Mouse (Mus musculus): Measurements from ENCODE around the gene Ube2s.
"Not testable (repeated sequence)": the region's sequence is repeated elsewhere in the genome, so short reads cannot be mapped to it uniquely, and the experiment has no call there.

Ube2s gene

DNA sequence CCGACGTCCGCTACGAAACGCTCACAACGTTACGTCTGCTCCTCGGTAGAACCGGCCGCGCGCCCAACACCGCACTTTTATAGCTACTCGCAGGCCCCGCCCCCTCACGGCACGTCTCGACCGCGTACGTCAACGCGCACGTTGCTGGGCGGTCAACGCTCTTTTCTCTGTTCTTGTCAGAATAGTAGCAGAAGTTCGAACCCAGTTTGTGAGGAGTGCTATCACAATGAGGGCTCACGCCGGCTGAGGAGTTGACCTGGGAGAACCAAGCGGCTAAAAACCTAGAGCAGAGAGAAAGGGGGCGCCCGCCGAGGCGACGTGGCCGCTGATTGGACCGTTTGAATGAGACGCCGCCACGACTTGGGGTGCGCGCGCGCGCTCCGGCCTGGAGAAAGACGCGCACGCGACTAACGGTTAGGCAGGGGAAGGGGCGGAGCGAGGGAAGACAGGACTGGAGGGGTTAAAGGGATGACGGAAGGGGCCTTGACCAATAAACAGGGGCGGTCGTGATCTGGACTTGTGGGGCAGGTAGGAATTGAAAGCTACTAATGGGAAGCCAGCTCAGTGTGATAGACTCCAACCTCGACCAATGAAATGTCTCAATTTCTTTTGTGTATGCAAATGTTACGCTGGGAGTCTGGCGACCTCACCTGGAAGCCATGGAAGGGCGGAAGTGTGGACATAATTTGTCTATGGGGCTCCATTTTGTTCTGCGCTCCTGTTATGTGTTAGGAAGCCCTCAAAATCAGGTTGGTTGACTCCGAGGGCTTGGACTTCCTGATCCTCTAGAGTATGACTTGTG lies at the start of gene Ube2s:
Ube2s (minus strand) TSS at position 288 of the 802 bp plus-strand sequence.
- peak; percentile 100 for DNase-seq

DNA sequence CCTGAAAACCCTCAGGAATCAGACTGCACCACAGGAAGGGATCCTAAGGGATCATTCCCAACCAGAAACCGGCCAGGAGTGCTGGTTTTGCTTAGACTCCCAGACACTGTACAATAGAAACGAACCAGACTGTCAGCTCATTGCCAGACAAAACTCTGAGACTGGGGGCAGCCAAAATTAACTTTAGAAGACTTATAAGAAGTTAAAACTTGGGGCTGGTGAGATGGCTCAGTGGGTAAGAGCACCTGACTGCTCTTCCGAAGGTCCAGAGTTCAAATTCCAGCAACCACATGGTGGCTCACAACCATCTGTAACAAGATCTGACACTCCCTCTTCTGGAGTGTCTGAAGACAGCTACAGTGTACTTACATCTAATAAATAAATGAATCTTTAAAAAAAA lies 48.5 kb upstream of the Ube2s start:
- not testable (repeated sequence) for DNase-seq

DNA sequence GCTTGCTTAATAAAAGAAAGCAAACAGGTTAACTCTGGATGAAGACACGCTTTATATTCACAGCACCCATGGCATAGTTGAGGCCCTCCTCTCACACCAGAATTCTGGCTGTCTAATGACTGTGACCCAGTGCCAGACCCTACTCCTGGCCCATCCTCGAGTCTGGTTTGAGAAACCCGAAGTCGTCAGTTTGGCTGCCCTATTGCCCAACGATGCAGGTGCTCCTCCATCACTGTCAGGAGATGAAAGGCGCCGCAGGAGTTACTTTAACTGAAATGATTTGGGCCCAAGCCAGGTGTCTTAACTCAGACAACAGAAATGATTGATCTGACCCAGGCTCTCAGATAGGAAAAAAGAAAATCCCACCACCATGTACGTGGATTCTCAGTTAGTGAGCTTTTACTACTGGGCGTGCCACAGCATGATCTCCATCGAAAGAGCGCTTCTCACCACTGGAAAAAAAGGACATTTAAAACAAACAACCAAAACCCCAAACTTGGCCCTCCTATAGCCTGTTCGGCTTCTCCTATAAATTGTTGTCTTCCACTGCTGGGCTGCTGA lies 47.1 kb upstream of the Ube2s start:
- DNase-seq, result no peak

DNA sequence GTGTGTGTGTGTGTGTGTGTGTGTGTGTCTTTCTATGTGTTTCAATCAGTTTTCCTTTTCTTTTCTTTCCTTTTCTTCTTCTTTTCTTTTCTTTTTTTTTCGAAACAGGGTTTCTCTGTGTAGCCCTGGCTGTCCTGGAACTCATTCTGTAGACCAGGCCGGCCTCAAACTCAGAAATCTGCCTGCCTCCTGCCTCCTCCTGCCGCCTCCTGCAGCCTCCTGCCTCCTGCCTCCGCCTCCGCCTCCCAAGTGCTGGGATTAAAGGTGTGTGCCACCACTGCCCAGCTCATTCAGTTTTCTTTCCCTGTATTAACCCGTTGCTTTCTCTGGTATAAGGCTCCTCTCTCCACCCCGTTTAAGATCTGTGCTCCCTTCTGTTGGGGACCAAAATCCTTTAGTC lies 44.9 kb upstream of the Ube2s start:
- DNase-seq, result peak; percentile 61

DNA sequence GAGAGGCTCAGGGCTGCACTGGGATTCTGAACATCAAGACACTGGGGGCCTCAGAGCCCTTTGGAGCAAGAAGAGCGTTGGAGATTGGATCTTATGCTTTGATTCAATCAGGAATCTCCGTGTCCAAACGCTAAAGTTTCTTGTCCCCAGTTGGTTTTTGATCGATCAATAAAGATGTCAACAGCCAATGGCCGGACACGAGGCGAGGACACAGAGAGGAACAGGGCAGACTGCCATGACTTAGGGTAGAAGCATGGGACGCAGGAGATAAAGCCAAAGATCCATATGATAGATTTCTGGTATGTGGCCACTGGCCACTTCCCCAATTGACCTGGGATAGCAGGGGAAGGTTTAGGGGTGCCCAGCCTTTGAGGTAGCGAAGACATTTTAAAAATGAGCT lies 44.1 kb upstream of the Ube2s start:
- no peak for DNase-seq

DNA sequence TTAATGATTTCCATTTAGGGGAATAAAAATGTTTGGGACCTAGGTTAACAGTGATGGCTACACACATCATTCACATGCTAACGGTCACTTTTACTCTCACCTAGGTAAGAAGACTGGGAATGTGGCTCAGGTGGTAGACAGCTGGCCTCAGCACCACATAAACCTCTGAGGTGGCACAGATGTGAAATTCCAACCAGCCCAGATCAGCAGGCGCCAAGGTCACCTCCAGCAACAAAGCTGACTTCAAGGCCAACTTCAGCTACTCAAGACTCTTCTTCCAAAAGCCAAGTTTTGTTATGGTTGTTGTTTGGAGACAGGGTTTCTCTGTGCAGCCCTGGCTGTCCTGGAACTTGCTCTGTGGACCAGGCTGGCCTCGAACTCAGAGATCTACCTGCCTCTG lies 41.2 kb upstream of the Ube2s start:
- no peak for DNase-seq

DNA sequence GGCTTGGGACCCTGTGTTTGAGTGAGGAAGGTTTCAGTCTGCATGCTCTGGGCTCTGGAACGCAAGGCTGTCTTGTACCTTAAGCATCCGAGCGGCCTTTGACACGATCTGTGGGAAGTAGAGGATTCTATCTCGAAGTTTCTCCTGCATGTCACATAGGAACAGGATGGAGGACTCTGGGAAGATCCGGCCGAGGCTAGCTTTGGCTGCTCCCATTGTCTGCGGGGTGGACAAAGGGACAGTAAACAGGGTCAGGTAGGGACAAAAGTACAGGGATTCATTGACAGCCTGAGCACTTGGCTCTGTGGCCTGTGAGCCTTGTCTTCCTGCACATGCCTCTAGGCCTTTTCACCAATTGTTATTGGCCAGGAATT lies 38.9 kb upstream of the Ube2s start:
- DNase-seq, result no peak

DNA sequence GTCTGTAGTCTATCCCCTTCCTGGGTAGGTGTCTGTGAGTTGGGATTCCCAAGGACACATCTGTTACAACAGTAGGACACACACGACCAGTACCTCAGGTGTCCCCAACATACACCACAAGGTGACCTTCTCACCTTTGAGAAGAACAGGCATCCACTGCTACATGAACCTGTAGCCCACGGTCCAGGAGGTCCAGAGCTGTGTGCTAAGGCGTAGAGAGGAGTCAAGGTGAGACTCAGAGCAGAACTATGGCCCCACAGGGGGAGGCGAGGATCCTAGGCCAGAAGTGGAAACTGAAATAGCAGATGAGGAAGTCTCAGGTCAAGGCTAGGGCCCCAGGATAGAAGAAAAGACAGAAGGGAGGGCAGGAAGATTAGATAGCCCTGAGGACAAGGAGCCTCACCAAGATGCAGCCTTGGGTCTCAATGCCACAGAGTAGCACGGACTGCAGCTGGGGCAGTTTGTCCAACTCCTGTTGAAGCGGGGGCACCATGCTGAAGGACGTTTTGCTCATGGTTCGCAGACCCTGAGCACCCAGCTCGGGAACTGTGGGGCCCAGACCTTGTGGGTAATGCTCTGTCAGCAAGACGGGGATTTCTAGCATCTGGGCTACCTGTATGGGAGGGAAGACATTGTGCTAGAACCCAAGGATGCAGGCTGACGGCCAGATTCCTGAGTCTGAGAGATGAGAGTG lies 38.4 kb upstream of the Ube2s start:
- no peak for DNase-seq

DNA sequence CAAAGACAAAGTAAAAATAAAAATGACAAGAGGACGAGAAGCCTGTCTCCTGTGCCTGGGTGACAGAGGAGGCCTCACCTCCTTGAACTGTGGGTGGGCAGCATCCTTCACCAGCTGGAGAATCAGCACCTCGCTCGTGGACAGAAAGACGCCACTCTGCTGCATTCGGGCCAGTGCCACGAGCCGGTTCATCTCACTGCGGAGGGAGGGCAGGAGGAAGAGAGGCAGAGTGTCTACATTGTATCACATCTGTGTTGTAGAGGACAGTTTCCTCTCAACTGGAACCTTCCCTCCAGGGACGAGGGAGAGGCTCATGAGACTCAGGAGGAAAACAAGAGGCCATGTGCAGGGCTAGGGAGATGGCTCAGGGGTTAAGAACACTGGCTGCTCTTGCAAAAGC lies 37.0 kb upstream of the Ube2s start:
- no peak for DNase-seq

DNA sequence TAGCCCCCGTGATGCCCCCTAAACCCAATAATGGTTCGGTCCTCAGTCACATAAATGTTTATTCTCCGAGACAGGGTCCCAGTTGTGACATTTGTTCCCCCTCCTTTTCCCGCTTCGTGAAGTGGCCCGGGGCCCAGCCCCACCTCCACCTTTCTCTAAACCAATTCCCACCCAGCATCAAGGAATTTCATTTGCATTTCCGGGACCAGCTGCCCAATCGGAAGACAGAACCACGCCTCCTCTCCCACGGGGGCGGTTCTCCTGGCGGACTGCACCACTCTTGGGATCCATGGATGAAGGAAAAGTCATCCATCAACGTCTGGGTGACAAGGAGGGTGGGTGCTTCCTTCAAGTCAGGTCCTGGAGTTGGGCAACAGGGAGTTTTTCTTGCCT lies 32.5 kb upstream of the Ube2s start:
- DNase-seq, result peak; percentile 26

DNA sequence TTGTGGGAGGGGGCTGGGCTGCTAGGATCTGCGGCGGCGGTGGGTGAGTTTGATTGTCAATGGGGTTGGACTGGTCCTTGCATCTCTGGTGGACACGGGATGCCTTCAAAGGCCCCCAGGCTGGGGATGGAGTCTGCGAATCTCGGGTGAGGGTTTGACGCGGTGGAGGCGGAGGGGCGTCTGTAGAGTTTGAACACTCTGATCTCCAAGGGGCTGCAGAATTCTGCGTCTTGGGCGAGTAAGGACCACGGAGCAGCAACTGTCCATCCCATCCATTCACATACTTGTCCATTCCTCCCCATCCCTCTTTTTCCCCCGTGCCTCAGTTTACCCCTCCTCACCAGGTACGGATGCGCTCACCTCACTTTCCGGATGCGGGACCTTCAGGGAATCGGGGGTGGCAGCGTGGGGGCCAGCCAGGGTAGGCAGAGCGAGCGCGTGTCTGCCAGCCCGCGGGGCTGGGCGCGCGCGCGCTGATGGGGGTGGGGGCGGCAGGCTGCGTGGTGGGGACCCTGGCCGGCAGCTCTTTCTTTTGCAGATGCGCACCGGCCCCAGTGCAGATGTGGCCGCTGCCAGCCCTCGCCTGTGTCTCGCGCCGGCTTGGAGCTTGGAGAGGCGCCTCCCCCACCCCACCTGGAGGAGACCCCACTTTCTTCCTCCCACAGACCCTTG lies 32.0 kb upstream of the Ube2s start, which contains the start of gene Shisa7:
Shisa7 (minus strand) TSS at position 452 of the 672 bp plus-strand sequence.
- DNase-seq, result no peak

DNA sequence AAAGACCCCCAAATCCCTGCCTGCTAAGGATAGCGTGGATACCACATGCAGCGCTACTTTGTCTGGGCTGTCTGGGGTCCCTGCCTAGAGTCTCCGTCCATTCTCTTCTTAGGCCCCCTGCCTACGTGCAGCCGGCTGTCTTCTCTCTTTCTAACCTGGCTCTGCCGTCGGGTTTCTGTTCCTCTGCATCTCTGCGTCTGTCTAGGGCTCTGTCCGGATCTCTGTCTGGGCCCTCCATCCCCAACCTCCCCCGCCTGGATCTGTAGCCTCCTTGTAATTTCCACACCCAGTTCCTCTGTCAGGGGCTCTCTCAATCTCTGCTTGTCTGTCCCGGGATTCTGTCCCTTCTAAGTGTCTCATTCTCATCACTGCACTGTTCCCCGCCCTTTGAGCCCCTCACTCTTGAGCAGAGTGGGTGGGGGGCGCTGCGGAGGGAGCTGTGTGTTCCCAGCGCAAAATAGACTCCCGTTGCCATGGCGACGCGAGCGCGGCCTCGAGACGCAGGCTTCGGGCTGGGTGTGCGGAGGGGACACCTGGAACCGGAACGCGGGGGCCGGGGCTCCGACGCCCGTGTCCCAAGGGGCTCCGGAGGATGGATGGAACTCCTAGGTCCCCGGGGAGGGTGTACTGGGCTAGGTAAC lies 31.3 kb upstream of the Ube2s start:
- peak; percentile 49 for DNase-seq

DNA sequence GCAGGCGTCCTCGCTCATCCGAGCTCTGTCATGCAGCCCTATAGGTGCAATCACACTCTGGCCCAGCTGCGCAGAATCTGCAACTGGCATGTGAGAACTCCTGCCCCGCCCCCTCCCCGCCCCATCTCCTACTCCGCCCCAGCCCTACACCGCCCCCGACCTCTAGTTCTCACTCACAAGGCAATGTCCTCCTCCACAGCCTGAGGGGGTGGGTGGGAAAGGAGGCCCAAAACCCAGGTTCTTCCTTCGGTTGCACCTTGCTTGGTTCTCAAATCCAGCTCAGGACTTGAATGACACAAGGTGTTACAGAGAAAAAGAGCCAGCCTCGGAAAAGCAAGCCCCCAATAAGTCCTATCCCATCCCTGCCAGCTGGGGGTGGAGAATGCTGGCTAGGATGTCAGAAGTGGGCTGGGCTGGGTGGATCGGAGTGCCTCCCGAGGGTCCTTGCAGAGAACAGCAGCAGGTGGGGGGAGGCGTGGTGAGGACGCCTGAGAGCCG lies 30.3 kb upstream of the Ube2s start:
- peak; percentile 60 for DNase-seq

DNA sequence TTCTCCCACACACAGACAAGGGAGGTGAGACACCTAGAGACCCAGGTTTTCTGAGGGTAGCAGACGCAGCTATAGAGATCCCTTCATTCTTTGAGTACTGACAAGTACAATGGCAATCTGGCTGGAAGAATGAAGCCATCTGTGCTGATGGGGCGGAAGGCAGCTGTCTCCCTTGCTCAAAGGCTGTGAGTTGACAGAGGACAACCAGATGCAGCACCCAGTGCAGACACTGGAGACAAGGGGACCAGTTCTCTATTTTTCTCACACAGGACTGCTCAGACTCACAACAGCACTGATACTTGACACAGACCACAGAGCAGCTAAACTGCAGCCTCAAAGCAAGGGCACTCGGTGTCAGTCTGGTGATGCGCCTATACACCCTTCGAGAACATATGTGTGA lies 29.7 kb upstream of the Ube2s start:
- no peak for DNase-seq

DNA sequence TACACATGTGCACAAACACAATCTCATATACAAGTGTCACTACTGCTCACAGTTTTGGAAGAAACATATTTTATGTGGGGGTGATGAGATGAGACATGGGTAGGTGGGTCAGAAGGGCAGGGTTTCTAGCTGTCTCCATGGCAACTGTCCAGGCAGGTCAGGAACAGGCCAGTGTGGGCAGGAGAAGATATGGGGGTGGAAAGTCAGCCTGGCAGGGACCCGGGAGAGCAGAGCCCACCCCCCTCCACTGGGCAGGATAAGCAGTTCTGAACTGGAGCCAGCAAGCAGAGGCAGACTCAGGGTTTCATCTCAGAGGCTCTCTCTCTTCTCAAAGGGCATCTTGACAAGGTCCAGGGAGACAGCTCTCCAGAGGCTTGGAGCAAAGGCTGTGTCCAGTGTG lies 25.2 kb upstream of the Ube2s start:
- DNase-seq, result no peak

DNA sequence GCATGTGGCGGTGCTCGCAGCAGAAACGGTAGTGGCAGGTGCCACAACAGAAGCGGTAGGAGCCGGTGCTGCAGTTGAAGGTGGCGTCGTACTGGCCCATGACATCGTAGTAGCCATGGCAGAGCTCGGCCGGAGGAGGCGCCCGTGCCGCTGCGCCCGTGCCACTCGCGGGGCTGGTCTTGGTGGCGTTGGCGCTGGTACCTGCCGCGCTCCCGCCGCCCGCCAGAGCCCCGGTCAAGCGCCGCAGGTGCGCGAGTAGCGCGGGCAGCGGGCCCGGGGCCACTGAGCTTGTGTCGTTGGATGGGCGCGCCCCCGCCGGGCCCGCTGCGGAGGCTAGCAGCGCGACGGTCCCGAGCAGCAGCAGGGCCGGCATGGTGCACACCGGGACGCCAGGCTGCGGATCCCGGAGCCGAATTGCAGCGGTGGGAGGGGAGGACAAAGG lies 24.0 kb upstream of the Ube2s start:
- DNase-seq, result peak; percentile 77

DNA sequence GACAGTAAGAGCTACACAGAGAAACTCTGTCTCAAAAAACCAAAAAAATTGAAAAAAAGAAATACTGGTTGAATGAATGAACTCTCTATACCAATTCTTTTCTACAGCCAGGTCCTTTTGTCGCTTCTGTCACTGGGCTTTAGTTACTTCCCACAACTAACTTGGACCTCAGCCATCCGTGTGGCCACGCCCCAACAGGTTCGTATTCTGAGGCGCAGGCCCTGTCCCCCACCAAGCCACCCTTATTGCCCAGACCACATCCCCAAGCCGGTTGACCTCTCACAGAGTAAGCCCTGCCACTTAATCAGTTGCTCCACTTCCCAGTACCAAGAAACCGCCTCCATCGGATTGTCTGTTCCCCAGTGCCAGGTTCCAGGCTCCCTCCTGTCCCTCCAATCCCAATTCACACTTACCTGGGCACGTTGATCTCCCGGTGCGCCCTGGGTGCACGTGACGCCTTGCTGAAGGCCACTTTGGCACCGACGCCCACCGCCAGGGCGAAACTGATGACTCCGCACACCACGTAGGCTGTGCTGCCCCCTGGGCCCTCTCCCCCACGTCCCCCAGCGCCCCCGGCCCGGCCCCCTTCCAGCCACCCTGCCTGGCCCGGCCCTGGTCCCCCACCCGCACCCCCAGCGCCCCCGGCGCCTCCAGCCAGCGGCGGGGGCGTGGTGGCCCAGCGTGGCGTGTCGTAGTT lies 23.4 kb upstream of the Ube2s start:
- no peak for DNase-seq

DNA sequence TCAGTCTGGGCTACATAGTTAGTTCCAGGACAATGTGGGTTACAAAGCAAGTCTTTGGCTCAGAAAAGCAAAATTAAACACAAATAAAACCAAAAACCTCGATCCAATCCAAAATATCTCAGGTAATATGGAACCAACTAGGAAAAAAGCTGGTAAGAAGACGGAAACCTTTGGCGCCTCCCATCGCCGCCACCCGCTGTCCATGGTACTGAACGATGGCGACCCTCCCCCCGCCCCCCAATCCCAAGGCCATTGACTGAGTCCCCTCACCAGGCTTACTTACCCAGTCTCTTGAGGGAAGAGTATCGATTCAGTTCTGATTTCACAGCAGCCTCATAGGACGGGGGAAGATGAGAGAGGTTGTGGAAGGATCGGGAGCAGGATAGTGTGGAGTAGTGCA lies 18.1 kb upstream of the Ube2s start:
- DNase-seq, result no peak

DNA sequence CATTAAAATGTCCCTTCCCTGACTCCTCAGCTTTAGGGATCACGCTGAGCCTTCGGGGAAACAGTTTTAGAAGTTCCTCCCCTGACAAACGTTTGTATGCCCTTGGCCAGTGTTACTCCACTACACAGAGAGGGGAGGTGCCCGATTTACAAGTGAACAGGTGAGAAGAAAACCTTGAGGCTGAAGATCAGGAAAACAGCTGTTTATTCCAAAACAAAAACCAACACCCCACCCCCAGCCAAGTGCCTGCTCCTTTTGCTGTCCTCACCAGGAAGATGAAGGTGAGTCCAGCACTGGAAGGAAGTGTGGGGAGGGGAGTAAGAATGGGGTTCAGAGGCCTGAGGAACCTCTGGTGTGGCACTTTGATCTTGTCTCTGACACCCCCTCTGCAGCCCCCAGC lies 13.0 kb upstream of the Ube2s start:
- no peak for DNase-seq

DNA sequence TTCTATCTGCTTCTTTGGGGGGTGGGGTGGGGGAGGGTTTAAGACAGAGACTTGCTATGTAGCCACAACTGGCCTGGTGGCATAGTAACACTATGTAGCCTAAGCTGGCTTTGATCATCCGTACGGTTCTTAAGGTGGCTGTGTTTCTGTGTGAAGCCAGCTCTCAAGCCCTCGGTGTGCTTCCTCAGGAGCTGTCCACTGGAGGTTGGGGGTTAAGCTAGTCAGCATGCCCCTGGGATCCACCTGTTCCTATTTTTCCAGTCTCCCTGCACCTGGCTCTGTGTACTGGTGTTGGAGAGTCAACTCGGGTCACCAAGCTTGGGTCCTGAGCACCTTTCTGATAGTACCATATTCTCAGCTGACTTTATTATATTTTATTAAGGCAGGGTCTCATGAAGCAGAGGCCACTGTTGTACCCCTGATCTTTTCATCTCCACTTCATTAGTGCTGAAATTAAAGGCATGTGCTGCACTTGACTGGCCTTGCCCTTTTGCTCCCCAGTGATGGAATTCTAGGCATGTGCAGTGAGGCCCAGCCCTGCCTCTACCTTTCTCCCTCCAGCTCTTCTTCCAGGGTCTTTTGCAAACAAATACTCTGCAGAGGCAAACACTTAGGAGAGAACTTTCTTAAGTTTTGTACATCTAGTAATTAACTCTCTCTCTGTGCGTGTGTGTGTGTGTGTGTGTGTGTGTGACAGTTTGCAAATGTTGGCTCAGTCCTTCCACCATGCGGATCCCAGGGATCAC lies 9.9 kb upstream of the Ube2s start:
- no peak for DNase-seq

DNA sequence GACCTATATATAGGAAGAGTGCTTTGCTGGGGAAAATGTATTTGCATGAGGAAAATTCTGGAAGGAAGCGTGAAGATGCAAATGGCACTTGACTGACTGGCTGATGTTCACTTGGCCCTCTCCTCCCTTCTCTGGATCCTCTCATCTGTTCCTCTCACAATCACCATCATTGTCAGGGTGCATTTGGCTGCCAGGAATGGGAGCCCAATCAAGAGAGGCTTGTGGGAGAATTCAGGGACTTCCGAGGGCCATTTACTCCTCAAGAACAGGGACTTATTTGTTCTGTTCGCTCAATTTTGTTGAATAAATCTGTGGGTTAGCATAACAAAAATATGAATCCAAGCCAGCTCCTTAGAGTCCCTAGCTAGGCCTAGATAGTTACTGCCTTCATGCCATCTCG lies 9.3 kb upstream of the Ube2s start:
- DNase-seq, result no peak

Data from thymus, postnatal 4 days (tissue).